Mouse (Mus musculus) retina, postnatal 1 day (tissue): Measurements from ENCODE around the gene Wnt4.
A peak's percentile ranks its signal among the peaks of the same experiment; 100 is the strongest.

Experiments
- DNase-seq: peaks from one replicate; pipeline ENCODE4 v3.0.0-alpha.2; 2012

Wnt4 gene

DNA sequence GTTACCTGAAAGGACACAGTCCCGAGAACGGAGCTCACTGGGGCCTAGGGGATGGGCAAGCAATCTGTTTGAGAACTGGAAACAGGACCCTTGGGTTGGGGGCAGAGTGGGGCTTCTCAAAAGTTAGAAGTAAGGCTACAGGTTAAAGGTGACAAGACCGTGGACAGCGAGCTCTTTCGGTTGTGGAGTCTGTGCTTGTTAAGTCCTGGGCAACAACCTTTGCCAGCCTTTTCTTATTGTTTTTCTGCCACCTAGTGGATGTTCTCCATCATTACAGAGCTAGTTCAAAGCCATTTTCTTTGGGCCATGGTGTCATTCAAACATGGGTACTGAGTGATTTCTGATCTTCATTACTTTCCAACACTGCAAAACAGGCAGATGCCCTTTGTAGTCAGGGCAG is 31.1 kb downstream of the Wnt4 start:
- DNase-seq, result peak; percentile 77

GRCm38 (mm10) chr4:137313511-137313910 is 36.2 kb downstream of the Wnt4 start:
- DNase-seq, result peak; percentile 44

- no peak for DNase-seq
These were observed 37.3 kb downstream of the Wnt4 start for GRCm38 (mm10) chr4:137314561-137314960.

GRCm38 (mm10) chr4:137315061-137315460 is 37.8 kb downstream of the Wnt4 start:
- DNase-seq, result no peak

- DNase-seq, result peak; percentile 25
These were observed 38.9 kb downstream of the Wnt4 start for GRCm38 (mm10) chr4:137316027-137316770.

GRCm38 (mm10) chr4:137324926-137325325 is 47.6 kb downstream of the Wnt4 start:
- DNase-seq, result no peak

DNA sequence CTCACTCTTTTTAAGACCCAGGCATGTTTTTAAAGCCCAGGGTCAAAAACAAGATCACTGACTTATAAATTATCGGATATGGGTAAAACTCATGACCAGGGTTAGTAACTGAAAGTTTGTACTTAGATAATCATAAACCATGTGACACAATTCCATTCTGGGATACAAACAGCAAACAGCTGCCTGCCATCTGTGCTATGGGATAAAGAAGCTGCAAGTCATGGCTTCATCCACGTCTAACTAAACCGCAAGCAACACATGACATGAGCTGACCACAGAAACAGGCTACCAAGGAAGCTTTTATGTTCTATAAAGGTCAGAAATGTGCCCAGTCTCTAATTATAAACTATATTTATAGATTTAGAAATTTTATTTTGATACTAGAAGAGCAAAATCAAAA is 49.2 kb downstream of the Wnt4 start:
- DNase-seq, result no peak

GRCm38 (mm10) chr4:137332051-137332450 is 54.8 kb downstream of the Wnt4 start:
- DNase-seq, result no peak

GRCm38 (mm10) chr4:137336468-137336867 is 59.2 kb downstream of the Wnt4 start:
- DNase-seq, result no peak

GRCm38 (mm10) chr4:137339415-137339814 is 62.1 kb downstream of the Wnt4 start:
- no peak for DNase-seq

DNA sequence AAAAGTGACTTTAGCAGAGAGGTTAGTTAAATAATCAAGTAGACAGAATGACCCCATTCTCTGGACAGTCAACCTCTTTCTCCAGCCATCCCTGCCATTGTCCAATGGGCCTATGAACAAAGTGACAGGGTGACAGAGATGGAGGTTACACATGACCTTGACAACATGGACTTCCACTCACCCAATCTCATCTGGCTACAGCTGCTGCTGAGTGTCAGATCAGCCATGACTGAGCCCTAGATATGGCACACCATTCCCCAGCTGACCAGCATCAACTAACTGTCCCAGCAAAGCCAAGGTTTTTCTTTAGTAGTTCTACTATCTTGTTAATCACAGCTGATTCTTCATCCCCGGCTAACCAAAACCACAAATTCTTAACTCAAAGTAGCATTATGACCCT is 65.5 kb downstream of the Wnt4 start:
- DNase-seq, result no peak

DNA sequence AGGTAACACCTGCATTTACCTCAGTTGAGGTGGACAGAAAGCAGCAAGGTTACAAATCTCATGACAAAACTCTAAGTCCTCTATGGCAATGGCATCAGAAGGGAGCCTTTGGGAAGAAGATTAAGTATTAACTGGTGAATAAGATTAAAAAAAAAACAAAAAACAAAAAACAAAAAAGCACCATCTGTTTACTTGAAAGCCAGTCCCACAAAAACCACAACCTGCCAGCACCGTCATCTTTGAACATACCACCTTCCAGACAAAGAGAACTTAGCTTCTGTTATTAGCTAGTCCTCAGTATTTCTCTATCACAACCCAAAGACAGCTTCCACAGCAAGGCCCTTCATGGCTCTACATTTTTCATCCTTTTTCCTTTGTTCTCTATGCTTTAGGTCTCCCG is 67.8 kb downstream of the Wnt4 start:
- DNase-seq, result no peak

DNA sequence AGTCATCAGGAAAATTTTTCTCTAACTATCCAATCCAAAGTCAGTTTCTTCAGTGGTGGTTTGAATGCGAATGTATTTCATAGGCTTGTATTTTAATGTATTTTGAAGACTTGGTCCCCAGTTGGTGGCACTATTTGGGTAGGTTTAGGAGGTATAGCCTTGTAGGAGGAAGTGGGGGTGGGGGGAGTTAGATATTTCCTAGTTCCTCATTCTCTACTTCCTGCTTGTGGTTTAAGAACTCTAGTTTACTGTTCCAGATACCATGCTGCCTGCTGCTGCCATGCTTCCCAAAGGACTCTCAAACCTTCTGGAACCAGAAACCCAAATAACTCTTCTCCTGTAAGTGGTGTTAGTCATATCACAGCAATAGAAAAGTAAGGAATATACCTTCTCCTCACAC is 68.5 kb downstream of the Wnt4 start:
- no peak for DNase-seq
